ENCODE assay signal across 17 mouse cellular contexts in genomic region chr14:24525677-24526415, GRCm38 (mm10). TPM values are rescaled to one million over a fixed set of nuclear protein-coding genes. Genes with fewer than 3 reads are reported as not detected.
A peak's percentile ranks its signal among the peaks of the same experiment; 100 is the strongest.
DNase-seq lines count a peak whose midpoint lies in the region; ATAC-seq and TF ChIP-seq lines count a peak whose summit lies in the region.
"Had no signal": no experiment of that assay in that cellular context is flagged by ENCODE, and none has a peak within 500 bp of the region (broad histone marks: within the 10 kb centered on the region; RNA-seq: fewer than 3 reads in every experiment).

No protein-coding gene starts in this region.

- 0 out of 2 replicates have a peak, but pooled peaks have one; percentile 47 for ATAC-seq in hindbrain, embryonic 13.5 days (ENCODE audit: low FRiP score)
- peak; percentile 84 for ATAC-seq in forebrain, embryonic 15.5 days (replicated peaks)
- ATAC-seq in midbrain, postnatal 0 days (ENCODE audit: low FRiP score) = no peak

- H3K9ac ChIP-seq in hindbrain, embryonic 13.5 days = no peak overlapping the region
- no peak overlapping the region for H3K9ac ChIP-seq in forebrain, embryonic 15.5 days (replicated peaks)
- H3K9ac ChIP-seq in midbrain, postnatal 0 days (replicated peaks; ENCODE audit: low read length, poor library complexity, severe bottlenecking) = no peak overlapping the region
- H3K9ac ChIP-seq: stomach, embryonic 15.5 days had no signal

- no peak for DNase-seq in hindbrain, embryonic 10.5 days (ENCODE audit: low spot score)
- peak; percentile 27 for DNase-seq in lung, postnatal 25 days (ENCODE audit: low spot score)
- DNase-seq in lung, postnatal 4 days = no peak
- DNase-seq in midbrain, postnatal 0 days (ENCODE audit: low spot score) = no peak
- no peak for DNase-seq in ovary, postnatal 36 days (ENCODE audit: low spot score)
- no peak for DNase-seq in embryonic facial prominence, embryonic 10.5 days (ENCODE audit: low spot score)
- DNase-seq: cerebellum, adult 2 months; embryo, embryonic 11 days; gastrocnemius, postnatal 14 days; heart, postnatal 36 days; kidney, adult 9 months; thymus, postnatal 25 days had no signal

- H3K27me3 ChIP-seq in hindbrain, embryonic 13.5 days = no peaks in the 10 kb centered on the region
- 0 out of 2 replicates have a peak, but pooled peaks cover 4% of the 10 kb centered on the region for H3K27me3 ChIP-seq in hindbrain, embryonic 10.5 days (ENCODE audit: insufficient read depth, poor library complexity, severe bottlenecking)
- no peaks in the 10 kb centered on the region for H3K27me3 ChIP-seq in forebrain, embryonic 15.5 days
- no peaks in the 10 kb centered on the region for H3K27me3 ChIP-seq in midbrain, postnatal 0 days (ENCODE audit: insufficient read depth, low read length)
- no peaks in the 10 kb centered on the region; the same call in 1 of the 2 replicates for H3K27me3 ChIP-seq in embryonic facial prominence, embryonic 10.5 days (replicated peaks; ENCODE audit: low read depth, poor library complexity, severe bottlenecking)
- H3K27me3 ChIP-seq: stomach, embryonic 15.5 days had no signal

- no peaks in the 10 kb centered on the region for H3K36me3 ChIP-seq in hindbrain, embryonic 13.5 days
- no peaks in the 10 kb centered on the region for H3K36me3 ChIP-seq in hindbrain, embryonic 10.5 days
- no peaks in the 10 kb centered on the region for H3K36me3 ChIP-seq in forebrain, embryonic 15.5 days
- H3K36me3 ChIP-seq in midbrain, postnatal 0 days (ENCODE audit: insufficient read depth, low read length) = no peaks in the 10 kb centered on the region
- no peaks in the 10 kb centered on the region for H3K36me3 ChIP-seq in embryonic facial prominence, embryonic 10.5 days (replicated peaks)
- H3K36me3 ChIP-seq: heart, embryonic 10.5 days; stomach, embryonic 15.5 days had no signal

- H3K27ac ChIP-seq in hindbrain, embryonic 13.5 days = peak overlapping the region; percentile 77
- no peak overlapping the region for H3K27ac ChIP-seq in hindbrain, embryonic 10.5 days
- H3K27ac ChIP-seq in forebrain, embryonic 15.5 days (replicated peaks) = peak overlapping the region; percentile 94
- peak overlapping the region; percentile 8; the same call in 1 of the 2 replicates for H3K27ac ChIP-seq in midbrain, postnatal 0 days (ENCODE audit: low read depth, low read length)
- no peak overlapping the region for H3K27ac ChIP-seq in embryonic facial prominence, embryonic 10.5 days (replicated peaks)
- H3K27ac ChIP-seq: heart, embryonic 10.5 days; stomach, embryonic 15.5 days had no signal

- no peaks in the 10 kb centered on the region for H3K9me3 ChIP-seq in hindbrain, embryonic 13.5 days
- H3K9me3 ChIP-seq in hindbrain, embryonic 10.5 days = no peaks in the 10 kb centered on the region
- H3K9me3 ChIP-seq in forebrain, embryonic 15.5 days = no peaks in the 10 kb centered on the region
- H3K9me3 ChIP-seq in midbrain, postnatal 0 days (ENCODE audit: low read length) = no peaks in the 10 kb centered on the region
- no peaks in the 10 kb centered on the region for H3K9me3 ChIP-seq in embryonic facial prominence, embryonic 10.5 days
- H3K9me3 ChIP-seq: heart, embryonic 10.5 days; stomach, embryonic 15.5 days had no signal

- H3K4me3 ChIP-seq in hindbrain, embryonic 13.5 days = no peak overlapping the region
- no peak overlapping the region for H3K4me3 ChIP-seq in hindbrain, embryonic 10.5 days
- no peak overlapping the region for H3K4me3 ChIP-seq in forebrain, embryonic 15.5 days
- no peak overlapping the region for H3K4me3 ChIP-seq in midbrain, postnatal 0 days (ENCODE audit: low read depth, low read length)
- no peak overlapping the region for H3K4me3 ChIP-seq in embryonic facial prominence, embryonic 10.5 days
- H3K4me3 ChIP-seq: erythroblast, embryonic 14.5 days; heart, embryonic 10.5 days; stomach, embryonic 15.5 days had no signal

- no peak for TF ChIP-seq CTCF in midbrain, postnatal 0 days (IDR thresholded peaks at IDR 0.05)

- peaks cover 39% of the 10 kb centered on the region for H3K4me1 ChIP-seq in hindbrain, embryonic 13.5 days (replicated peaks)
- H3K4me1 ChIP-seq in hindbrain, embryonic 10.5 days (replicated peaks) = peaks cover 32% of the 10 kb centered on the region
- H3K4me1 ChIP-seq in forebrain, embryonic 15.5 days = peaks cover 42% of the 10 kb centered on the region
- H3K4me1 ChIP-seq in midbrain, postnatal 0 days (ENCODE audit: insufficient read depth, low read length) = peaks cover 7% of the 10 kb centered on the region
- H3K4me1 ChIP-seq in embryonic facial prominence, embryonic 10.5 days = peaks cover 24% of the 10 kb centered on the region

- no peak overlapping the region for H3K4me2 ChIP-seq in hindbrain, embryonic 13.5 days
- H3K4me2 ChIP-seq in forebrain, embryonic 15.5 days (replicated peaks) = peak overlapping the region; percentile 22
- no peak overlapping the region for H3K4me2 ChIP-seq in midbrain, postnatal 0 days (ENCODE audit: low read depth, low read length, poor library complexity, severe bottlenecking)
- H3K4me2 ChIP-seq: stomach, embryonic 15.5 days had no signal

- 56% methylated on average over 10 of the region's 10 CpGs for WGBS in hindbrain, embryonic 13.5 days
- WGBS in hindbrain, embryonic 10.5 days = 79% methylated on average over 10 of the region's 10 CpGs
- WGBS in forebrain, embryonic 15.5 days = 8% methylated on average over 10 of the region's 10 CpGs
- 38% methylated on average over 10 of the region's 10 CpGs for WGBS in midbrain, postnatal 0 days
- 76% methylated on average over 10 of the region's 10 CpGs for WGBS in embryonic facial prominence, embryonic 10.5 days

RNA-seq across cellular contexts. Expression of gene Rps24, which starts 38.9 kb away (rescaled TPM):
- 660 and 675 TPM in 2 replicates for polyA plus RNA-seq in hindbrain, embryonic 13.5 days (2015; fragmentation: Nextera tagmentation; extraction: Ambion mirVana)
- 962 and 1,047 TPM in 2 replicates for polyA plus RNA-seq in hindbrain, embryonic 10.5 days (2016; fragmentation: Nextera tagmentation; extraction: Ambion mirVana)
- 563 and 611 TPM in 2 replicates for polyA plus RNA-seq in forebrain, embryonic 15.5 days (2015; fragmentation: Nextera tagmentation; extraction: Ambion mirVana)
- 1,066 and 1,223 TPM in 2 replicates for total RNA-seq in midbrain, postnatal 0 days (2014; rRNA removed)
- polyA plus RNA-seq in midbrain, postnatal 0 days (2015; fragmentation: Nextera tagmentation; extraction: Ambion mirVana) = 799 and 839 TPM in 2 replicates
- 1,131 and 1,182 TPM in 2 replicates for polyA plus RNA-seq in embryonic facial prominence, embryonic 10.5 days (2016; fragmentation: Nextera tagmentation; extraction: Ambion mirVana)

RNA-seq across cellular contexts. Expression of gene Polr3a, which starts 39.0 kb away (rescaled TPM):
- 20.7 and 22.6 TPM in 2 replicates for polyA plus RNA-seq in hindbrain, embryonic 13.5 days (2015; fragmentation: Nextera tagmentation; extraction: Ambion mirVana)
- 19.2 and 22.4 TPM in 2 replicates for polyA plus RNA-seq in hindbrain, embryonic 10.5 days (2016; fragmentation: Nextera tagmentation; extraction: Ambion mirVana)
- polyA plus RNA-seq in forebrain, embryonic 15.5 days (2015; fragmentation: Nextera tagmentation; extraction: Ambion mirVana) = 20.5 and 22.6 TPM in 2 replicates
- 22.0 and 24.3 TPM in 2 replicates for total RNA-seq in midbrain, postnatal 0 days (2014; rRNA removed)
- 12.5 and 14.6 TPM in 2 replicates for polyA plus RNA-seq in midbrain, postnatal 0 days (2015; fragmentation: Nextera tagmentation; extraction: Ambion mirVana)
- 20.4 and 21.4 TPM in 2 replicates for polyA plus RNA-seq in embryonic facial prominence, embryonic 10.5 days (2016; fragmentation: Nextera tagmentation; extraction: Ambion mirVana)

Comparison
In these comparisons a context has a peak if more than half of its experiments do, and no peak if none do; other contexts are left out.
1. H3K27ac ChIP-seq: peak in hindbrain, embryonic 13.5 days (single experiment), forebrain, embryonic 15.5 days (single experiment) and midbrain, postnatal 0 days (single experiment); none in hindbrain, embryonic 10.5 days (single experiment) and embryonic facial prominence, embryonic 10.5 days (single experiment).